Mouse (Mus musculus): ENCODE measurements around the gene Rufy4. TPM values are rescaled to one million over a fixed set of nuclear protein-coding genes. Genes with fewer than 3 reads are reported as not detected.
A peak's percentile ranks its signal among the peaks of the same experiment; 100 is the strongest.

Gene Rufy4
- polyA plus RNA-seq, 1 experiment, result not detected

GRCm38 (mm10) chr1:74132011-74132410 is 6.7 kb downstream of the Rufy4 start:
- H3K79me2 ChIP-seq (ENCODE audit: control insufficient read depth, insufficient read depth), result no peaks in the 10 kb centered on the region
- H3ac ChIP-seq (ENCODE audit: control insufficient read depth, insufficient read length), result no peak overlapping the region
- TF ChIP-seq MYOG (IDR thresholded peaks at IDR 0.05; ENCODE audit: control insufficient read depth in 1 of 3, insufficient read depth in 1 of 3, insufficient read length in 2 of 3, low read depth in 2 of 3), result no peak
- TF ChIP-seq TCF12 (IDR thresholded peaks at IDR 0.05; ENCODE audit: insufficient read depth, poor library complexity, severe bottlenecking), result no peak
- TF ChIP-seq REST (IDR thresholded peaks at IDR 0.05; ENCODE audit: insufficient read depth, insufficient read length), result no peak
- no peak for TF ChIP-seq MYOD1 (IDR thresholded peaks at IDR 0.05; ENCODE audit: control insufficient read depth in 1 of 3, insufficient read length in 2 of 3, low read depth in 2 of 3)
- TF ChIP-seq SRF (IDR thresholded peaks at IDR 0.05; ENCODE audit: control insufficient read depth, insufficient read length, low read depth), result no peak
- no peak for TF ChIP-seq E2F4 (IDR thresholded peaks at IDR 0.05; ENCODE audit: insufficient read depth)
- TF ChIP-seq POLR2A (IDR thresholded peaks at IDR 0.05; ENCODE audit: insufficient read length, low read depth), result no peak
- TF ChIP-seq POLR2AphosphoS2 (IDR thresholded peaks at IDR 0.05; ENCODE audit: insufficient read length, low read depth), result no peak
- TF ChIP-seq CEBPB (IDR thresholded peaks at IDR 0.05; ENCODE audit: insufficient read depth, poor library complexity, severe bottlenecking), result no peak
- no peak for TF ChIP-seq USF1 (IDR thresholded peaks at IDR 0.05; ENCODE audit: low read depth)
- TF ChIP-seq MAX (IDR thresholded peaks at IDR 0.05; ENCODE audit: low read depth), result no peak
- no peak for TF ChIP-seq TCF3 (IDR thresholded peaks at IDR 0.05; ENCODE audit: insufficient read length, low read depth)
- H3K27me3 ChIP-seq (ENCODE audit: control insufficient read depth, insufficient read depth, insufficient read length), result no peaks in the 10 kb centered on the region
- no peak overlapping the region for H3K4me2 ChIP-seq (ENCODE audit: low read depth)
- H3K4me3 ChIP-seq, result no peak overlapping the region
- H3K36me3 ChIP-seq (ENCODE audit: control insufficient read depth, insufficient read depth), result no peaks in the 10 kb centered on the region

GRCm38 (mm10) chr1:74133954-74134353 is 8.6 kb downstream of the Rufy4 start:
- Histone ChIP-seq H3K4me3 (no peak overlapping the region), H3K27me3 (ENCODE audit: control insufficient read depth, insufficient read depth, insufficient read length) (no peaks in the 10 kb centered on the region), H3ac (ENCODE audit: control insufficient read depth, insufficient read length) (no peak overlapping the region), H3K4me2 (ENCODE audit: low read depth) (no peak overlapping the region), H3K79me2 (ENCODE audit: control insufficient read depth, insufficient read depth) (no peaks in the 10 kb centered on the region), H3K36me3 (ENCODE audit: control insufficient read depth, insufficient read depth) (no peaks in the 10 kb centered on the region)
- TF ChIP-seq MYOG (IDR thresholded peaks at IDR 0.05; ENCODE audit: control insufficient read depth in 1 of 3, insufficient read depth in 1 of 3, insufficient read length in 2 of 3, low read depth in 2 of 3) (no peak), MAX (IDR thresholded peaks at IDR 0.05; ENCODE audit: low read depth) (no peak), E2F4 (IDR thresholded peaks at IDR 0.05; ENCODE audit: insufficient read depth) (no peak), CEBPB (IDR thresholded peaks at IDR 0.05; ENCODE audit: insufficient read depth, poor library complexity, severe bottlenecking) (no peak), TCF12 (IDR thresholded peaks at IDR 0.05; ENCODE audit: insufficient read depth, poor library complexity, severe bottlenecking) (no peak), REST (IDR thresholded peaks at IDR 0.05; ENCODE audit: insufficient read depth, insufficient read length) (no peak), POLR2A (IDR thresholded peaks at IDR 0.05; ENCODE audit: insufficient read length, low read depth) (no peak), SRF (IDR thresholded peaks at IDR 0.05; ENCODE audit: control insufficient read depth, insufficient read length, low read depth) (no peak), MYOD1 (IDR thresholded peaks at IDR 0.05; ENCODE audit: control insufficient read depth in 1 of 3, insufficient read length in 2 of 3, low read depth in 2 of 3) (no peak), POLR2AphosphoS2 (IDR thresholded peaks at IDR 0.05; ENCODE audit: insufficient read length, low read depth) (no peak), TCF3 (IDR thresholded peaks at IDR 0.05; ENCODE audit: insufficient read length, low read depth) (no peak), USF1 (IDR thresholded peaks at IDR 0.05; ENCODE audit: low read depth) (no peak)

- Histone ChIP-seq H3K4me3 (no peak overlapping the region), H3K4me2 (ENCODE audit: low read depth) (peak overlapping the region; percentile 50), H3K36me3 (ENCODE audit: control insufficient read depth, insufficient read depth) (no peaks in the 10 kb centered on the region), H3K79me2 (ENCODE audit: control insufficient read depth, insufficient read depth) (no peaks in the 10 kb centered on the region), H3ac (ENCODE audit: control insufficient read depth, insufficient read length) (no peak overlapping the region), H3K27me3 (ENCODE audit: control insufficient read depth, insufficient read depth, insufficient read length) (no peaks in the 10 kb centered on the region)
- no peak for TF ChIP-seq TCF12 (IDR thresholded peaks at IDR 0.05; ENCODE audit: insufficient read depth, poor library complexity, severe bottlenecking)
- TF ChIP-seq USF1 (IDR thresholded peaks at IDR 0.05; ENCODE audit: low read depth), result no peak
- no peak for TF ChIP-seq E2F4 (IDR thresholded peaks at IDR 0.05; ENCODE audit: insufficient read depth)
- no peak for TF ChIP-seq MYOD1 (IDR thresholded peaks at IDR 0.05; ENCODE audit: control insufficient read depth in 1 of 3, insufficient read length in 2 of 3, low read depth in 2 of 3)
- no peak for TF ChIP-seq POLR2AphosphoS2 (IDR thresholded peaks at IDR 0.05; ENCODE audit: insufficient read length, low read depth)
- no peak for TF ChIP-seq REST (IDR thresholded peaks at IDR 0.05; ENCODE audit: insufficient read depth, insufficient read length)
Measured at GRCm38 (mm10) chr1:74135326-74135950, 10.1 kb downstream of the Rufy4 start.

GRCm38 (mm10) chr1:74139415-74139814 is 14.1 kb downstream of the Rufy4 start:
- no peaks in the 10 kb centered on the region for H3K79me2 ChIP-seq (ENCODE audit: control insufficient read depth, insufficient read depth)
- no peak overlapping the region for H3K4me3 ChIP-seq
- H3ac ChIP-seq (ENCODE audit: control insufficient read depth, insufficient read length), result no peak overlapping the region
- no peak for TF ChIP-seq MAX (IDR thresholded peaks at IDR 0.05; ENCODE audit: low read depth)
- no peak for TF ChIP-seq POLR2A (IDR thresholded peaks at IDR 0.05; ENCODE audit: insufficient read length, low read depth)
- TF ChIP-seq E2F4 (IDR thresholded peaks at IDR 0.05; ENCODE audit: insufficient read depth), result no peak
- TF ChIP-seq REST (IDR thresholded peaks at IDR 0.05; ENCODE audit: insufficient read depth, insufficient read length), result no peak
- TF ChIP-seq TCF3 (IDR thresholded peaks at IDR 0.05; ENCODE audit: insufficient read length, low read depth), result no peak
- TF ChIP-seq TCF12 (IDR thresholded peaks at IDR 0.05; ENCODE audit: insufficient read depth, poor library complexity, severe bottlenecking), result no peak
- no peak for TF ChIP-seq MYOG (IDR thresholded peaks at IDR 0.05; ENCODE audit: control insufficient read depth in 1 of 3, insufficient read depth in 1 of 3, insufficient read length in 2 of 3, low read depth in 2 of 3)
- no peak for TF ChIP-seq POLR2AphosphoS2 (IDR thresholded peaks at IDR 0.05; ENCODE audit: insufficient read length, low read depth)
- no peak for TF ChIP-seq SRF (IDR thresholded peaks at IDR 0.05; ENCODE audit: control insufficient read depth, insufficient read length, low read depth)
- no peak overlapping the region for H3K4me2 ChIP-seq (ENCODE audit: low read depth)
- no peaks in the 10 kb centered on the region for H3K36me3 ChIP-seq (ENCODE audit: control insufficient read depth, insufficient read depth)
- no peaks in the 10 kb centered on the region for H3K27me3 ChIP-seq (ENCODE audit: control insufficient read depth, insufficient read depth, insufficient read length)
